Mouse (Mus musculus) forebrain, embryonic 16.5 days (tissue): ENCODE data around the gene Pygb. TPM values are rescaled to one million over a fixed set of nuclear protein-coding genes. Genes with fewer than 3 reads are reported as not detected.
A peak's percentile ranks its signal among the peaks of the same experiment; 100 is the strongest.

Experiments used
- ATAC-seq: fragments of 200-750 bp; cut with Nextera tagmentation; 2 replicates; pipeline ENCODE4 v1.8.0; 2017; ENCODE audit warnings: mild to moderate bottlenecking, moderate library complexity
- H3K27ac ChIP-seq: fragments of 300-500 bp; sonication (generic); 2 replicates; pipeline ENCODE4 v1.5.1; 2014; ENCODE audit warnings: low read length, control low read depth
- H3K27me3 ChIP-seq: fragments of 300-500 bp; sonication (generic); replicated peaks from 2 replicates; pipeline ENCODE4 v1.6.1; 2014; ENCODE audit warnings: low read length; ENCODE audit not compliant: control insufficient read depth, insufficient read depth
- H3K36me3 ChIP-seq: fragments of 300-500 bp; sonication (generic); 2 replicates; pipeline ENCODE4 v1.6.1; 2014; ENCODE audit not compliant: control insufficient read depth, insufficient read depth
- H3K4me1 ChIP-seq: fragments of 300-500 bp; sonication (generic); replicated peaks from 2 replicates; pipeline ENCODE4 v1.6.1; 2014; ENCODE audit warnings: low read length; ENCODE audit not compliant: control insufficient read depth, insufficient read depth
- H3K4me2 ChIP-seq: fragments of 300-500 bp; sonication (generic); 2 replicates; pipeline ENCODE4 v1.6.1; 2014; ENCODE audit warnings: mild to moderate bottlenecking, low read length, control low read depth
- H3K4me3 ChIP-seq: fragments of 300-500 bp; sonication (generic); replicated peaks from 2 replicates; pipeline ENCODE4 v1.5.1; 2014; ENCODE audit warnings: mild to moderate bottlenecking, low read length, control low read depth
- H3K9ac ChIP-seq: fragments of 300-500 bp; sonication (generic); replicated peaks from 2 replicates; pipeline ENCODE4 v1.6.1; 2014; ENCODE audit warnings: low read depth, low read length, control low read depth
- H3K9me3 ChIP-seq: fragments of 300-500 bp; sonication (generic); 2 replicates; pipeline ENCODE4 v1.6.1; 2016; ENCODE audit warnings: low read length; ENCODE audit not compliant: control insufficient read depth
- WGBS: fragments of 180-500 bp; shearing (Covaris S2); extraction: QIAGEN DNeasy Blood & Tissue Kit; methylation state at CpG from one replicate; pipeline ENCODE4 v1.1.7; 2014; 5-methylcytosine and 5-hydroxymethylcytosine counted together
- polyA plus RNA-seq: library from polyadenylated mRNA; unstranded; fragments of >200 nt; fragmentation: Nextera tagmentation; extraction: Ambion mirVana; gene quantifications from 2 replicates; pipeline ENCODE4 v1.2.1, GENCODE M21; 2015

The Pygb gene
- polyA plus RNA-seq, 1 experiment from 2014 or later = 102 TPM

- WGBS = 43% methylated on average over 1 of the region's 1 CpGs
- Histone ChIP-seq H3K4me2 (no peak overlapping the region), H3K9me3 (no peaks in the 10 kb centered on the region), H3K9ac (no peak overlapping the region), H3K4me3 (no peak overlapping the region), H3K27me3 (no peaks in the 10 kb centered on the region), H3K27ac (no peak overlapping the region), H3K36me3 (no peaks in the 10 kb centered on the region; the same call in 1 of the 2 replicates), H3K4me1 (peaks cover 10% of the 10 kb centered on the region)
- no peak; the same call in 1 of the 2 replicates for ATAC-seq
Measured at GRCm38 (mm10) chr2:150844798-150845197, 58.3 kb downstream of the Pygb start.

- H3K27me3 ChIP-seq = no peaks in the 10 kb centered on the region
- no peak overlapping the region for H3K4me3 ChIP-seq
- no peaks in the 10 kb centered on the region for H3K9me3 ChIP-seq
- peak; percentile 43; the same call in 1 of the 2 replicates for ATAC-seq
- H3K4me1 ChIP-seq = peaks cover 10% of the 10 kb centered on the region
- H3K36me3 ChIP-seq = no peaks in the 10 kb centered on the region; the same call in 1 of the 2 replicates
- H3K9ac ChIP-seq = no peak overlapping the region
- WGBS = 43% methylated on average over 8 of the region's 8 CpGs
- H3K27ac ChIP-seq = peak overlapping the region; percentile 33
- H3K4me2 ChIP-seq = no peak overlapping the region
Measured at GRCm38 (mm10) chr2:150847436-150847995, 61.0 kb downstream of the Pygb start.

- Histone ChIP-seq H3K27me3 (no peaks in the 10 kb centered on the region), H3K4me3 (no peak overlapping the region), H3K36me3 (no peaks in the 10 kb centered on the region; the same call in 1 of the 2 replicates), H3K4me1 (peaks cover 9% of the 10 kb centered on the region), H3K9ac (no peak overlapping the region), H3K4me2 (no peak overlapping the region), H3K9me3 (no peaks in the 10 kb centered on the region), H3K27ac (no peak overlapping the region)
- WGBS = 87% methylated on average over 9 of the region's 9 CpGs
- ATAC-seq = no peak
Measured at GRCm38 (mm10) chr2:150851251-150851650, 64.7 kb downstream of the Pygb start.

- H3K36me3 ChIP-seq = no peaks in the 10 kb centered on the region
- H3K27me3 ChIP-seq = no peaks in the 10 kb centered on the region
- no peak for ATAC-seq
- peaks cover 4% of the 10 kb centered on the region; the same call in 1 of the 2 replicates for H3K4me1 ChIP-seq
- H3K9ac ChIP-seq = no peak overlapping the region
- no peaks in the 10 kb centered on the region for H3K9me3 ChIP-seq
- no peak overlapping the region for H3K4me2 ChIP-seq
- H3K4me3 ChIP-seq = no peak overlapping the region
- no peak overlapping the region for H3K27ac ChIP-seq
Measured at GRCm38 (mm10) chr2:150855186-150855585, 68.7 kb downstream of the Pygb start.

GRCm38 (mm10) chr2:150858724-150859487 is 72.4 kb downstream of the Pygb start:
- H3K27me3 ChIP-seq = no peaks in the 10 kb centered on the region
- H3K27ac ChIP-seq = no peak overlapping the region
- no peak overlapping the region for H3K4me3 ChIP-seq
- 92% methylated on average over 9 of the region's 9 CpGs for WGBS
- peaks cover 4% of the 10 kb centered on the region; the same call in 1 of the 2 replicates for H3K4me1 ChIP-seq
- no peak overlapping the region for H3K4me2 ChIP-seq
- H3K9me3 ChIP-seq = no peaks in the 10 kb centered on the region
- no peak overlapping the region for H3K9ac ChIP-seq
- no peaks in the 10 kb centered on the region for H3K36me3 ChIP-seq
- ATAC-seq = no peak

- H3K4me2 ChIP-seq = no peak overlapping the region
- no peak for ATAC-seq
- H3K27me3 ChIP-seq = no peaks in the 10 kb centered on the region
- 82% methylated on average over 11 of the region's 11 CpGs for whole genome bisulfite sequencing
- H3K36me3 ChIP-seq = no peaks in the 10 kb centered on the region
- H3K27ac ChIP-seq = no peak overlapping the region
- H3K4me1 ChIP-seq = peaks cover 2% of the 10 kb centered on the region; the same call in 1 of the 2 replicates
- H3K4me3 ChIP-seq = no peak overlapping the region
- no peak overlapping the region for H3K9ac ChIP-seq
- no peaks in the 10 kb centered on the region for H3K9me3 ChIP-seq
Measured at GRCm38 (mm10) chr2:150859709-150860470, 73.4 kb downstream of the Pygb start.

GRCm38 (mm10) chr2:150861128-150861527 is 74.6 kb downstream of the Pygb start:
- WGBS = 95% methylated on average over 2 of the region's 2 CpGs
- Histone ChIP-seq H3K4me3 (no peak overlapping the region), H3K27ac (no peak overlapping the region), H3K4me2 (no peak overlapping the region), H3K9me3 (no peaks in the 10 kb centered on the region), H3K27me3 (no peaks in the 10 kb centered on the region), H3K36me3 (no peaks in the 10 kb centered on the region), H3K4me1 (no peaks in the 10 kb centered on the region), H3K9ac (no peak overlapping the region)
- no peak for ATAC-seq

GRCm38 (mm10) chr2:150867021-150867420 is 80.5 kb downstream of the Pygb start:
- WGBS = 94% methylated on average over 2 of the region's 2 CpGs
- no peaks in the 10 kb centered on the region for H3K9me3 ChIP-seq
- no peak overlapping the region for H3K4me2 ChIP-seq
- H3K4me1 ChIP-seq = no peaks in the 10 kb centered on the region
- ATAC-seq = no peak
- no peak overlapping the region for H3K4me3 ChIP-seq
- H3K36me3 ChIP-seq = no peaks in the 10 kb centered on the region
- no peak overlapping the region for H3K27ac ChIP-seq
- H3K27me3 ChIP-seq = no peaks in the 10 kb centered on the region
- H3K9ac ChIP-seq = no peak overlapping the region

GRCm38 (mm10) chr2:150869446-150869845 is 82.9 kb downstream of the Pygb start:
- no peak for ATAC-seq
- no peaks in the 10 kb centered on the region for H3K27me3 ChIP-seq
- WGBS = 100% methylated on average over 1 of the region's 1 CpGs
- H3K4me1 ChIP-seq = no peaks in the 10 kb centered on the region
- H3K9ac ChIP-seq = no peak overlapping the region
- no peak overlapping the region for H3K4me2 ChIP-seq
- H3K9me3 ChIP-seq = no peaks in the 10 kb centered on the region
- H3K4me3 ChIP-seq = no peak overlapping the region
- H3K27ac ChIP-seq = no peak overlapping the region
- H3K36me3 ChIP-seq = no peaks in the 10 kb centered on the region
